Mouse (Mus musculus) megakaryocyte-erythroid progenitor cell, adult 5-6 weeks (primary cell): ENCODE measurements around the gene Trmt112. TPM values are rescaled to one million over a fixed set of nuclear protein-coding genes. Genes with fewer than 3 reads are reported as not detected.
"Not testable (repeated sequence)": the region's sequence is repeated elsewhere in the genome, so short reads cannot be mapped to it uniquely, and the experiment has no call there.

Experiments used
- ATAC-seq: replicated peaks from 2 replicates; pipeline ENCODE4 v1.8.0; 2016; ENCODE audit warnings: mild to moderate bottlenecking, inconsistent platforms; ENCODE audit not compliant: severe bottlenecking, poor library complexity, low FRiP score, low TSS enrichment
- total RNA-seq, 2 experiments: library from RNA; stranded (forward) in 1 of 2; stranded (reverse) in 1 of 2; fragments of 200-1000, 215-1000 nt in 1 of 2; fragments of >200 nt in 1 of 2; fragmentation: Nextera tagmentation in 1 of 2; gene quantifications; 2 replicates each; pipeline ENCODE4 v1.2.3; 2014 to 2017

The Trmt112 gene
- total RNA-seq (2014; fragmentation: Nextera tagmentation) (185 and 221 TPM in 2 replicates), total RNA-seq (2017) (235 and 364 TPM in 2 replicates)

- ATAC-seq: peak; percentile 88
Measured at GRCm38 (mm10) chr19:6909507-6910289, at the start of gene Trmt112, which contains the start of gene Prdx5. Gene Trmt112, plus strand, starts transcription at chr19:6909698. Gene Prdx5, minus strand, starts transcription at chr19:6910106.

- ATAC-seq: no peak
Measured at GRCm38 (mm10) chr19:6859971-6860370, 49.5 kb upstream of the Trmt112 start.

GRCm38 (mm10) chr19:6860706-6861105, 48.8 kb upstream of the Trmt112 start:
- no peak for ATAC-seq

- ATAC-seq: no peak
Measured at GRCm38 (mm10) chr19:6861451-6861850, 48.0 kb upstream of the Trmt112 start.

GRCm38 (mm10) chr19:6869355-6869754, 40.1 kb upstream of the Trmt112 start:
- peak; percentile 58 for ATAC-seq

- peak; percentile 85 for ATAC-seq
Measured at GRCm38 (mm10) chr19:6871574-6872271, 37.8 kb upstream of the Trmt112 start.

- ATAC-seq: no peak
Measured at GRCm38 (mm10) chr19:6872701-6873100, 36.8 kb upstream of the Trmt112 start.

- ATAC-seq: no peak
Measured at GRCm38 (mm10) chr19:6874257-6874656, 35.2 kb upstream of the Trmt112 start.

GRCm38 (mm10) chr19:6875834-6876233, 33.7 kb upstream of the Trmt112 start:
- no peak for ATAC-seq

GRCm38 (mm10) chr19:6876799-6877198, 32.7 kb upstream of the Trmt112 start:
- no peak for ATAC-seq

GRCm38 (mm10) chr19:6877965-6878364, 31.5 kb upstream of the Trmt112 start:
- ATAC-seq: no peak

- ATAC-seq: no peak
Measured at GRCm38 (mm10) chr19:6892512-6892911, 17.0 kb upstream of the Trmt112 start.

GRCm38 (mm10) chr19:6893731-6894451, 15.6 kb upstream of the Trmt112 start:
- ATAC-seq: no peak

GRCm38 (mm10) chr19:6895608-6896305, 13.7 kb upstream of the Trmt112 start:
- not testable (repeated sequence) for ATAC-seq

- ATAC-seq: no peak
Measured at GRCm38 (mm10) chr19:6899641-6900040, 9.9 kb upstream of the Trmt112 start.

- no peak for ATAC-seq
Measured at GRCm38 (mm10) chr19:6903031-6903430, 6.5 kb upstream of the Trmt112 start.

GRCm38 (mm10) chr19:6904846-6905245, 4.7 kb upstream of the Trmt112 start:
- ATAC-seq: no peak

- ATAC-seq: no peak
Measured at GRCm38 (mm10) chr19:6905498-6906159, 3.9 kb upstream of the Trmt112 start.

- no peak for ATAC-seq
Measured at GRCm38 (mm10) chr19:6906199-6906598, 3.3 kb upstream of the Trmt112 start.
